Mouse (Mus musculus) liver, embryonic 14.5 days (tissue): ENCODE data around the gene Clps. TPM values are rescaled to one million over a fixed set of nuclear protein-coding genes. Genes with fewer than 3 reads are reported as not detected.
A peak's percentile ranks its signal among the peaks of the same experiment; 100 is the strongest.

ENCODE experiments used
- ATAC-seq: fragments of 200-750 bp; cut with Nextera tagmentation; 2 replicates; pipeline ENCODE4 v1.8.0; 2017; ENCODE audit warnings: moderate number of reproducible peaks, mild to moderate bottlenecking, moderate library complexity; ENCODE audit not compliant: insufficient read depth
- DNase-seq, 3 experiments: peaks; one replicate each; pipeline ENCODE4 v3.0.0-alpha.2; 2012 to 2013; ENCODE audit warnings: low read depth in 3 of 3, low spot score in 3 of 3
- H3K27ac ChIP-seq: fragments of 300-500 bp; sonication (generic); 2 replicates; pipeline ENCODE4 v1.5.1; 2014; ENCODE audit warnings: moderate library complexity, mild to moderate bottlenecking, control low read depth, inconsistent platforms
- H3K27me3 ChIP-seq: fragments of 300-500 bp; sonication (generic); 2 replicates; pipeline ENCODE4 v1.6.1; 2014; ENCODE audit warnings: mild to moderate bottlenecking, low read length, moderate library complexity; ENCODE audit not compliant: control insufficient read depth, insufficient read depth
- H3K36me3 ChIP-seq: fragments of 300-500 bp; sonication (generic); replicated peaks from 2 replicates; pipeline ENCODE4 v1.6.1; 2014; ENCODE audit warnings: low read depth; ENCODE audit not compliant: control insufficient read depth, insufficient read depth
- H3K4me1 ChIP-seq, 2 experiments: fragments of 200-500 bp in 1 of 2; fragments of 300-500 bp in 1 of 2; sonication (generic) in 1 of 2; replicated peaks; 2 replicates each; pipeline ENCODE4 v1.6.1; 2012 to 2014; ENCODE audit warnings: antibody characterized with exemption in 1 of 2, inconsistent platforms in 1 of 2, low read length in 1 of 2; ENCODE audit not compliant: control insufficient read depth in 2 of 2, insufficient read depth in 2 of 2
- H3K4me2 ChIP-seq: fragments of 300-500 bp; sonication (generic); 2 replicates; pipeline ENCODE4 v1.6.1; 2014; ENCODE audit warnings: low read depth, mild to moderate bottlenecking, control low read depth, moderate library complexity
- H3K4me3 ChIP-seq, 2 experiments: fragments of 200-500 bp in 1 of 2; fragments of 300-500 bp in 1 of 2; sonication (generic) in 1 of 2; 2 replicates each; pipeline ENCODE4 v1.5.1; 2012 to 2014; ENCODE audit warnings: low read depth in 2 of 2, low read length in 2 of 2, mild to moderate bottlenecking in 2 of 2, control low read depth in 1 of 2, inconsistent platforms in 1 of 2, moderate library complexity in 1 of 2; ENCODE audit not compliant: insufficient read depth in 1 of 2
- H3K9ac ChIP-seq: fragments of 300-500 bp; sonication (generic); replicated peaks from 2 replicates; pipeline ENCODE4 v1.6.1; 2014; ENCODE audit warnings: mild to moderate bottlenecking, control low read depth, moderate library complexity
- H3K9me3 ChIP-seq: fragments of 300-500 bp; sonication (generic); 2 replicates; pipeline ENCODE4 v1.6.1; 2016; ENCODE audit warnings: low read length, mixed read lengths; ENCODE audit not compliant: control insufficient read depth
- CTCF ChIP-seq: IDR thresholded peaks from 2 replicates; pipeline ENCODE4 v1.5.1; 2016; ENCODE audit warnings: antibody characterized with exemption, low read depth, control low read depth
- EP300 ChIP-seq: IDR thresholded peaks from 2 replicates; pipeline ENCODE4 v1.6.1; 2016; ENCODE audit warnings: antibody characterized with exemption, low read depth
- WGBS: fragments of 180-500 bp; shearing (Covaris S2); extraction: QIAGEN DNeasy Blood & Tissue Kit; methylation state at CpG from one replicate; pipeline ENCODE4 v1.1.7; 2014; ENCODE audit not compliant: insufficient replicate concordance; 5-methylcytosine and 5-hydroxymethylcytosine counted together
- polyA plus RNA-seq, 2 experiments: library from polyadenylated mRNA; depleted of rRNA in 1 of 2; stranded (reverse) in 1 of 2; unstranded in 1 of 2; fragments of >200 nt; fragmentation: Nextera tagmentation in 1 of 2; extraction: Ambion mirVana in 1 of 2; gene quantifications; 2 replicates each; pipeline versions ENCODE4 v1.2.1 to v1.2.3; 2012 to 2014

The Clps gene
- polyA plus RNA-seq, 2 experiments: 1.2 to 3.7 TPM

DNA sequence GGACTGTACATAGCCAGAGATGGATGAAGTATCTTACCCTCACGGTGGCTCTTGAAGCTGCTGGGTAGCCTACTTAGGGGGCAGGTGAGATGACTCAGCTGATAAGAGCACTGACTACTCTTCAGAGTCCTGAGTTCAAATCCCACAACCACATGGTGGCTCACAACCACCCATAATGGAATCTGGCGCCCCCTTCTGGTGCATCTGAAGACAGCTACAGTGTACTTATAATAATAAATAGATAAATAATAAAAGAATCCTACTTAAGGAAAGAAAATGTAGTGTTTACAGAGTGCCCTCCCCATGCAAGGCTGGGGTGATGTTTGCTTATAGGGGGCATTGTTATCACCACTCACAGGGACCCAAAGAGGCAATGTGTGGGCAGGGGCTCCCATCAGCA lies 20.5 kb upstream of the Clps start:
- no peaks in the 10 kb centered on the region for H3K27me3 ChIP-seq
- no peak for DNase-seq
- no peak overlapping the region for H3K4me3 ChIP-seq
- H3K36me3 ChIP-seq: no peaks in the 10 kb centered on the region
- H3K4me2 ChIP-seq: no peak overlapping the region
- WGBS: 43% methylated on average over 2 of the region's 2 CpGs
- no peaks in the 10 kb centered on the region for H3K9me3 ChIP-seq
- TF ChIP-seq CTCF (peak; percentile 31; the same call in 1 of the 2 replicates), EP300 (no peak)
- H3K9ac ChIP-seq: no peak overlapping the region
- no peak overlapping the region for H3K27ac ChIP-seq
- ATAC-seq: no peak
- H3K4me1 ChIP-seq: no peaks in the 10 kb centered on the region

DNA sequence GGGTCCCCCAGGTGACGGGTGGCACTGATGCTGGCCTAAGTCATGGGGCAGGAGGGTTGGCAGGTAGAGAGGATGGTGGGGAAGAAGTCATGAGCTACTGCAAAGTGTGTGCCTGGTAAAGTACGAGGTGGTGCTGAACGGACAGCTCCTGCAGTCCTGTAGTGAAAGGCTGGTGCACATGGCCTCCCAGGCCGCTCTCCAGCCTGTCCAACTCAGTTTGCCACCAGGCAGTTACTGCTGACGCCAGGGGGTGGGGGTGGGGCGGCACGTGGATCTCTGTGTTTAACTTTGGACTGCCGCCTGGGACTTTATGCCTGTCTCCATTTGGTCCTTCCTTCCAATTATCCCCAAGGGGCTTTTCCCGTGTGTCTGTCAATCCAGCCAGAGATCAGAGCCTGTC lies 19.8 kb upstream of the Clps start:
- Histone ChIP-seq H3K4me3 (no peak overlapping the region), H3K4me1 (no peaks in the 10 kb centered on the region), H3K27me3 (no peaks in the 10 kb centered on the region), H3K9me3 (no peaks in the 10 kb centered on the region), H3K36me3 (no peaks in the 10 kb centered on the region), H3K4me2 (no peak overlapping the region), H3K9ac (no peak overlapping the region), H3K27ac (no peak overlapping the region)
- DNase-seq (peak; percentile 31 to 55 (median 44)), ATAC-seq (no peak)
- TF ChIP-seq CTCF (no peak), EP300 (no peak)
- 5% methylated on average over 9 of the region's 9 CpGs for WGBS

DNA sequence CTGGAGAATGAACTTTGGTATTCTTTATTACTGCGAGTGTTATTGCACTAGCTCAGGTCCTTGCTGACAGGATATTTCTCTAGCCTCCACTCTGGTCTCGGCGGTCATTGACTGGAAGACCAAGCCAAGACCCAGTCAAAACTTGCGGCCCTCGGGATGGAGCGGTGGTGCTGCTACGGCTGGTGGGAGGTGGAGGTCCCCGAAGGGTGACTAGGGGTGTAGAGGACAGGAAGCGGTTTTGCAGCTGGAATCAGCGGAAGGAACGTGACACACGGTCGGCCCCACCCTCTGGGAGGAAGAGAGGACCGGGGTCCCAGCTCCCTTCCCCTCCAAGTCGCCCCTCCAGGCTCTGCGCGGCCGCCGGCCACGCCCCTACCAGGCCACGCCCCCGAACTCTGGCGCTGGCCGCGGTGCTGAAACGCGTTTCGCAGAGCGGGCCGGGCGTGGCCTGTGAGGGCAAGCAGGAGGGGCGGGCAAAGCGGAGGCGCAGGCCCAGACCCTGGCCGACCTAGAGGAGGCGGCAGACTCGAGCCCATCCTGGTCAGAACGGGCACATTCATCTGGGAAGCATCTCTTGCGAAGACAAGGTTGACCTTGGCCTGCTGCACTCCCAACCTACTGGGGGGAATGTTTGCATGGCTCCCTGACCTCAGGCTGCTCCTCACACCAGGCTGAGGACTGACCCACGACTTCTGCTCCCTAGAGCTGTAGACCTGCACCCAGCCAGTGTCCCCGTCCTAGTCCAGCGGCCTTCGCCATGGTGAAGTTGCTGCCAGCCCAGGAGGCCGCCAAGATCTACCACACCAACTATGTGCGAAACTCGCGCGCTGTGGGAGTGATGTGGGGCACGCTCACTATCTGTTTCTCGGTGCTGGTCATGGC lies 14.9 kb upstream of the Clps start, which contains the start of gene Lhfpl5:
Gene Lhfpl5, plus strand, starts transcription at position 398 of the 882 bp plus-strand sequence.
- Histone ChIP-seq H3K4me3 (no peak within 1 kb of the TSS), H3K4me2 (peak within 1 kb of the TSS; percentile 21; the same call in 1 of the 2 replicates), H3K4me1 (0 out of 4 replicates have a peak, but pooled peaks cover 0 to 2% of the 10 kb centered on the region in 2 experiments), H3K36me3 (no peaks in the 10 kb centered on the region), H3K27me3 (no peaks in the 10 kb centered on the region), H3K27ac (no peak within 1 kb of the TSS), H3K9me3 (no peaks in the 10 kb centered on the region), H3K9ac (no peak within 1 kb of the TSS)
- DNase-seq (peak in 1 of 3 experiments; percentile 11), ATAC-seq (peak; percentile 26; the same call in 1 of the 2 replicates)
- TF ChIP-seq CTCF: no peak
- no peak for TF ChIP-seq EP300
- 13% methylated on average over 49 of the region's 50 CpGs for WGBS

DNA sequence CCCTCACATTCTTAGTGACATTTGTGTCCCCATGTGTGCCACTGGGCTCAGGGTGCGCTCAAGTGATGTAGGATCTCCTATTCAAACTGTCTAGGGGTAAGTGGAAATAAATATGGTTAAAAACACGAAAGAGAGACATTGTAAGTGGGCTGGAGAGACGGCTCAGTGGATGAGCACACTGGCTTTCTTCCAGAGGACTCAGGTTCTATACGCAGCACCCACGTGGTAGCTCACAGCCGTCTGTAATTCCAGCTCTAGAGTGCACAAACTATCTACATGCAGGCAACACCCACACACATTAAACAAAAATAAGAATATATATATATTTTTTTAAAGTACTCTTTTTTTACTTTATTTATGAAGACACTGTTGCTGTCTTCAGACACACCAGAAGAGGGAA lies 12.4 kb upstream of the Clps start:
- no peak for TF ChIP-seq CTCF
- TF ChIP-seq EP300: no peak
- H3K9ac ChIP-seq: no peak overlapping the region
- H3K4me3 ChIP-seq: no peak overlapping the region
- H3K36me3 ChIP-seq: no peaks in the 10 kb centered on the region
- ATAC-seq: no peak
- H3K9me3 ChIP-seq: no peaks in the 10 kb centered on the region
- H3K4me2 ChIP-seq: no peak overlapping the region
- no peaks in the 10 kb centered on the region for H3K27me3 ChIP-seq
- 63% methylated on average over 6 of the region's 6 CpGs for WGBS
- H3K27ac ChIP-seq: no peak overlapping the region
- DNase-seq: no peak
- 0 out of 4 replicates have a peak, but pooled peaks cover 0 to 2% of the 10 kb centered on the region in 2 experiments for H3K4me1 ChIP-seq

DNA sequence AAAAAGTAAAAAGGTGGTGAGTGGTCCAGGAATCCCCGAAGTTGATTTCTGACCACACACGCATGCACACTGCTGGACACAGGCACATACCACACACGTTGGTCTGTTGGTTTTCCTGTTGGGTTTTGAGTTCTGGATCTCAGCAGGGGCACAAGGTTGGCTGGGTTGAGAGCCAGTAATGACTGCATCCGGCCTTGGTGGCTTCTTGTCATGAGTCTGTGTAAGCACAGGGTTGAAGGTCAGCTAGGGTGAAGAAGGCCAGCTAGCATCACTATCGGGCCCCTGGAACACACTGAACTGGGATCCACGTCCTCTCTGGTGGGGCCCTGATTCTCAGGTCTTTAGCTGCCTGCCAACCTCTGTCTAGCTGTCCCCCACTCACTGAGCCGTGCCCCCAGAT lies 12.0 kb upstream of the Clps start:
- no peaks in the 10 kb centered on the region for H3K27me3 ChIP-seq
- no peaks in the 10 kb centered on the region for H3K36me3 ChIP-seq
- no peak overlapping the region for H3K9ac ChIP-seq
- 0 out of 4 replicates have a peak, but pooled peaks cover 0 to 2% of the 10 kb centered on the region in 2 experiments for H3K4me1 ChIP-seq
- H3K27ac ChIP-seq: no peak overlapping the region
- 53% methylated on average over 7 of the region's 7 CpGs for WGBS
- ATAC-seq (no peak), DNase-seq (no peak)
- H3K4me3 ChIP-seq: no peak overlapping the region
- H3K9me3 ChIP-seq: no peaks in the 10 kb centered on the region
- no peak overlapping the region for H3K4me2 ChIP-seq
- TF ChIP-seq EP300: no peak
- no peak for TF ChIP-seq CTCF
